Mouse (Mus musculus) megakaryocyte, embryonic 14.5 days (primary cell): ENCODE measurements around the gene Sh3glb2.

ENCODE experiments used
- FLI1 ChIP-seq: IDR thresholded peaks from 2 replicates; pipeline ENCODE4 v1.6.1; 2012; ENCODE audit warnings: low read length, inconsistent platforms, mixed read lengths
- GATA1 ChIP-seq: IDR thresholded peaks from 3 replicates; pipeline ENCODE4 v1.6.1; 2012; ENCODE audit warnings: mixed read lengths, low read length, inconsistent platforms, borderline replicate concordance

DNA sequence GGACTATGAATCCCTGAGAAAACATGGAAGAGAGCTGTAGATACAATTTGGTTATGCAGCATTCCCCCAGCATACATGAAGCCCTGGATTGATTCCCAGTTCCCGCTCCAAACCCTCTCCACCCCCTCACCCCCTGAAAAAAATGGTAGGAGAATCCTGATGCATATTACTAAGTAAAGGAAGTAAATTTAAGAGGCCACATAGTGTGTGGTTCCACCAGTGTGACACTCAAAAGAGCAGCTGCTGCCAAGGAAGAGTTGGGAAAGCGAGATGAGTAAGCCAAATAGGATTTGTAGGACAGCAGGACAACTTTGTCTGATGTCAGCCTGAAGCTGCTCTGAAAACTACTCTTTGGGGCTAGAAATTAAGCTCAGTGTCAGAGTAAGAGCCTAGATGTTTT, 47.7 kb downstream of the Sh3glb2 start:
- TF ChIP-seq GATA1 (no peak), FLI1 (no peak)
